Mouse (Mus musculus) limb, embryonic 14.5 days (tissue): ENCODE measurements at regions not wholly inside any gene's neighbourhood (a gene's known extent, or its start where the extent isn't known, plus 50 kb on each side); places are given as distances from the start of the nearest gene placed in this dataset.

Source experiments
- ATAC-seq: fragments of 200-750 bp; cut with Nextera tagmentation; 2 replicates; pipeline ENCODE4 v1.8.0; 2017; ENCODE audit warnings: low read depth, moderate number of reproducible peaks, moderate TSS enrichment; ENCODE audit not compliant: low FRiP score
- DNase-seq: peaks from one replicate; pipeline ENCODE4 v3.0.0-alpha.2; 2015; ENCODE audit warnings: low spot score
- H3K27ac ChIP-seq: fragments of 300-500 bp; sonication (generic); replicated peaks from 2 replicates; pipeline ENCODE4 v1.5.1; 2014; ENCODE audit warnings: low read depth, mild to moderate bottlenecking, low read length, moderate library complexity, mixed read lengths
- H3K27me3 ChIP-seq: fragments of 300-500 bp; sonication (generic); 2 replicates; pipeline ENCODE4 v1.6.1; 2014; ENCODE audit warnings: low read length, mixed read lengths; ENCODE audit not compliant: control insufficient read depth, insufficient read depth
- H3K36me3 ChIP-seq: fragments of 300-500 bp; sonication (generic); 2 replicates; pipeline ENCODE4 v1.6.1; 2014; ENCODE audit warnings: mild to moderate bottlenecking, low read length, moderate library complexity, mixed read lengths; ENCODE audit not compliant: control insufficient read depth, insufficient read depth
- H3K4me1 ChIP-seq: fragments of 300-500 bp; sonication (generic); 2 replicates; pipeline ENCODE4 v1.6.1; 2014; ENCODE audit warnings: antibody characterized with exemption, low read length, mixed read lengths; ENCODE audit not compliant: control insufficient read depth, insufficient read depth
- H3K4me2 ChIP-seq: fragments of 300-500 bp; sonication (generic); replicated peaks from 2 replicates; pipeline ENCODE4 v1.6.1; 2014; ENCODE audit warnings: low read depth, mild to moderate bottlenecking, low read length, moderate library complexity; ENCODE audit not compliant: severe bottlenecking
- H3K4me3 ChIP-seq: fragments of 300-500 bp; sonication (generic); replicated peaks from 2 replicates; pipeline ENCODE4 v1.5.1; 2014; ENCODE audit warnings: low read length
- H3K9ac ChIP-seq: fragments of 300-500 bp; sonication (generic); 2 replicates; pipeline ENCODE4 v1.6.1; 2014; ENCODE audit warnings: mild to moderate bottlenecking, low read depth, low read length, moderate library complexity; ENCODE audit not compliant: severe bottlenecking
- H3K9me3 ChIP-seq: fragments of 300-500 bp; sonication (generic); 2 replicates; pipeline ENCODE4 v1.6.1; 2016; ENCODE audit warnings: low read length; ENCODE audit not compliant: control insufficient read depth
- POLR2A ChIP-seq: fragments of 200-500 bp; IDR thresholded peaks from 2 replicates; pipeline ENCODE4 v1.8.0; 2012; ENCODE audit warnings: inconsistent platforms, mild to moderate bottlenecking, moderate library complexity, borderline replicate concordance; ENCODE audit not compliant: insufficient read depth, insufficient read length; ENCODE audit errors: extremely low read depth
- WGBS: fragments of 180-500 bp; shearing (Covaris S2); extraction: QIAGEN DNeasy Blood & Tissue Kit; methylation state at CpG from one replicate; pipeline ENCODE4 v1.1.7; 2014; 5-methylcytosine and 5-hydroxymethylcytosine counted together

- Histone ChIP-seq H3K9me3 (no peaks in the 10 kb centered on the region), H3K9ac (no peak overlapping the region), H3K4me2 (no peak overlapping the region), H3K4me3 (no peak overlapping the region), H3K4me1 (no peaks in the 10 kb centered on the region), H3K27me3 (no peaks in the 10 kb centered on the region), H3K36me3 (no peaks in the 10 kb centered on the region), H3K27ac (no peak overlapping the region)
- 82% methylated on average over 9 of the region's 10 CpGs for WGBS
- DNase-seq, result no peak
- TF ChIP-seq POLR2A, result no peak
- ATAC-seq, result no peak
Observed at GRCm38 (mm10) chr8:71778916-71779315, 53.4 kb upstream of the Fcho1 start.
